Mouse (Mus musculus) R1 (cell line): ENCODE results near the gene 1700066M21Rik.

ENCODE experiments used
- DNase-seq: peaks from one replicate; pipeline ENCODE4 v3.0.0-alpha.2; 2018; ENCODE audit warnings: low read depth, low spot score

Gene 1700066M21Rik

GRCm38 (mm10) chr1:57392417-57392816 lies 15.0 kb downstream of the 1700066M21Rik start:
- no peak for DNase-seq

- DNase-seq, result peak; percentile 66
These were observed 16.6 kb downstream of the 1700066M21Rik start for GRCm38 (mm10) chr1:57394051-57394450.

- no peak for DNase-seq
These were observed 22.9 kb downstream of the 1700066M21Rik start for GRCm38 (mm10) chr1:57400321-57400720.

- no peak for DNase-seq
These were observed 23.5 kb downstream of the 1700066M21Rik start for GRCm38 (mm10) chr1:57400877-57401276.

GRCm38 (mm10) chr1:57402116-57402515 lies 24.7 kb downstream of the 1700066M21Rik start:
- no peak for DNase-seq

GRCm38 (mm10) chr1:57406187-57407151 lies 29.0 kb downstream of the 1700066M21Rik start, which contains the start of the genes Maip1 and Tyw5:
Gene Maip1, plus strand, starts transcription at chr1:57406328.
Gene Tyw5, minus strand, starts transcription at chr1:57407101.
- peak; percentile 92 for DNase-seq

GRCm38 (mm10) chr1:57408994-57409393 lies 31.6 kb downstream of the 1700066M21Rik start:
- no peak for DNase-seq

GRCm38 (mm10) chr1:57413397-57413796 lies 36.0 kb downstream of the 1700066M21Rik start:
- DNase-seq, result no peak

GRCm38 (mm10) chr1:57423696-57424095 lies 46.3 kb downstream of the 1700066M21Rik start:
- peak; percentile 25 for DNase-seq

GRCm38 (mm10) chr1:57428368-57429308 lies 51.2 kb downstream of the 1700066M21Rik start:
- peak; percentile 74 for DNase-seq

GRCm38 (mm10) chr1:57429786-57430483 lies 52.5 kb downstream of the 1700066M21Rik start:
- peak; percentile 50 for DNase-seq

- DNase-seq, result no peak
These were observed 55.7 kb downstream of the 1700066M21Rik start for GRCm38 (mm10) chr1:57433141-57433540.
